Mouse (Mus musculus) adrenal gland, postnatal 36 days (tissue): Measurements from ENCODE around the gene Ssh2. TPM values are rescaled to one million over a fixed set of nuclear protein-coding genes. Genes with fewer than 3 reads are reported as not detected.
A peak's percentile ranks its signal among the peaks of the same experiment; 100 is the strongest.
"Not testable (repeated sequence)": the region's sequence is repeated elsewhere in the genome, so short reads cannot be mapped to it uniquely, and the experiment has no call there.

Experiments used
- DNase-seq, 2 experiments: peaks; one replicate each; pipeline ENCODE4 v3.0.0; 2021; ENCODE audit warnings: mixed read lengths in 1 of 2
- total RNA-seq, 2 experiments: library from RNA; stranded (reverse); gene quantifications; 2 replicates each; pipeline ENCODE4 v1.2.3; 2021

The Ssh2 gene
- total RNA-seq, 2 experiments from 2014 or later = 16.8 to 27.1 TPM

DNA sequence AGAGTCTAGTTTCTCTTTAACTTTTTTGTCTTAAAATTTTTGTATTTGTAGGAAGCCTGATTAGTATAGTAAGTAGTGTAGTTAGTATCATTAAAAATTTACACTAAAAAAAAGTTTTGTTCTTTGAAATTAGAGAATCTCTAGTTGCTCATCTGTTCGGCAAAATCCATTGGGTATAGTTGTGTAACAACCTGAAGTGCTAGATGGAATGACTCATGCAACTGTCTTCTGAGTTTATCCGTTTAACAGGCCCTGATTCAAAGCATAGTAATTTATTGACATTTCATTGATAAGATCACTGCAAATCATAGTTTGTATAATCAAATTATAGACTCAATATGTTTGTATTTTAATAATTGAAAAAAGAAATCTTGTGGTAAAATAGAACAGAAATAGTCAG lies 14.7 kb downstream of the Ssh2 start:
- DNase-seq = no peak

- no peak for DNase-seq
Observed at GRCm38 (mm10) chr11:77231514-77231913, 15.4 kb downstream of the Ssh2 start.

DNA sequence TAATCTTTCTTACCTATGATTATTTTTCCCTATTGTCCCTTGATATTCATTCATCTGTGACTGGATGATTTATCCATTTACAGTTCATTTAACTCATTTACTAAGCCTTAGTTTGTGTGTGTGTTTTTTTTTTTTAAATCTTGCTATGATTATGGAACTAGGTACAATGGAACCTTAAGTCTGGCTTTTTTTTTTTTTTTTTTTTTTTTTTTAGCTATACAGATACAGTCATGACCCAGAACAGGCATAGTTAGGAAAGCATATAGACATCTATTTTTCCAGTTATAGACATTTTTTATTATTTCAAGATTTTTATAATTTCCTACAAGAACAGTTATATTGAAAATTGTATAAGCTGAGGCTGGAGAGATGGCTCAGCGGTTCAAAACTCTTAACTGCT lies 19.2 kb downstream of the Ssh2 start:
- no peak for DNase-seq

DNA sequence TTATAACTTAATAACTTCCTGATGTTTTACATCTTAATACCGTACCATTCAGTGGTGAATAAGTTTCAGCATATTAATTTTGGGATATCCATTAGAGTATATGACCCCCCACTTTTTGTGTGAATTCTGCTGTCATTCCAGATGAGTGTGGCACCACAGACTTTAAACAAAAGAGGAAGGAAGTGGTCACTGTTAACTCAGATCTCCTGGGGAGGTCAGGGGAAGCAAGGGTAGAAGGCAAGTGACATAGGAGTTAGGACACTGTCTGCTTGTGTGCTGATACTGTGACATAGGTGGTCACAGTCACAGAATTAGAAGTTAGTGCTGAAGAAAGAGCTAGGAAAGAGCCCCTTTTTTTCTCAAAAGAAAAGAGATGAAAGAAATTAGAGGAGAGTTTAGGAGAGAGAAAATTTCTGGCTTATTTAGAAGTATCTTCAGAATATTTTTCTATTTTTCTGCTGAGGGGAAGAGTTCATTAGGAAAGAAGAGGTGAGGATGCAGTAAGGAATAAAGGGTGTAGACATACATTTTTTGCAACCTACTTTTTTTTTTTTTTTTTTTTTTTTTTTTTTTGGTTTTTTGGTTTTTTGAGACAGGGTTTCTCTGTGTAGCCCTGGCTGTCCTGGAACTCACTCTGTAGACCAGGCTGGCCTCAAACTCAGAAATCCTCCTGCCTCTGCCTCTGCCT lies 23.7 kb downstream of the Ssh2 start:
- DNase-seq = no peak

DNA sequence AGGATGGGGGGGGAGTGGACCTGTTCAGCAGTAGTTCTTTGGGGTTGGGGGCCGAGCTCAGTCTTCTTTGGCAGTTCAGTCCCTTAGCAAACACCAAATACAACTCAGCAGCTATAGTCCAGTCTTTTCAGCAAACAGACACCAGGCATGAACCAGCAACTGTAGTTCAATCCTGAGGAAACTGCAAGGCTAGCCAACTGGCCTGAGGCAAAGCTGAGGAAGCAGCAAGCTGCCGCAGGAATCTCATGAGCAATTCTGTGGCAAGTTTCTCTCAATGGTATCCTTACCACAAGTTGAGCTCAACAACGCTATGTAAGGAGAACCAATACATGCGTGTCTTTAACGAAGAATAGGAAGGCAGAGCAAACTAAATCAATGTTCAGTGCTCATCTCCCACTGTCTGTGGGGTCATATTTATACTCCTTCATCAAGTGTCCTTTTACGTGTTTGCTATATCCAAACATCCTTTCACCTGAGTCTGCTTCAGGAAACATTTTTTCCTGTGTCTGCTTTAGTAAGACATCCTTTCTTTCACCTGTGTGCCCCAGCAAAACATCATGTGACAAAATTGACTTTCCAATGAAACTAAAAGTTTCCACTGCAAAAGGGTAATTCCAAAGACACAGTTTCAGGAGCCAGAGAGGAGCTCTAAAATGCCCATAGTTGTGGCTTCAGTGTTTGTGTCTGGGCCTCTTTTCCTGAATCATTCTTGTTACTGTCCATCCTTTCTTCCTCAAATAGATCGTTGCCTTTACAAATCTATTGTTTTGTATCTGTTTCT lies 24.6 kb downstream of the Ssh2 start:
- no peak for DNase-seq

- no peak for DNase-seq
Observed at GRCm38 (mm10) chr11:77242912-77243311, 26.8 kb downstream of the Ssh2 start.

GRCm38 (mm10) chr11:77252826-77253225 lies 36.7 kb downstream of the Ssh2 start:
- no peak for DNase-seq

DNA sequence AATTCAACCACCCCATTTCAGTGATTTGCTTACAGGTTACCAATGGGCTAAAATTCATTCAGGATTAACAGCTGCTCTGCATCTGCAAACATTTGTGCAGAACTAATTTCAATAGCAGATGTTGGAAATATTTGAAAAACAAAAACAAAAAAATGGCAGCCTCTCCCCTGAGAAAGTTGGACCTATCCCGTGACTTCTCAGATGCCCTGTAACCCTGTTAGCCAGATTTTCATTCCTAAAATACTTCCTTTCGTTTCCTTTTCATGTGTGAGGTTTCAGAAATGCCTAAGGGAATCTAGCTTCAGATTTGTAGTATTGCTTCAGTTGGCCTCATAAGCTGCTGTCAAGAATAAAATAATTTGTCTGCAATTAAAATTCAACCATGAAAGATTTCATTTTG lies 43.4 kb downstream of the Ssh2 start:
- DNase-seq = no peak

DNA sequence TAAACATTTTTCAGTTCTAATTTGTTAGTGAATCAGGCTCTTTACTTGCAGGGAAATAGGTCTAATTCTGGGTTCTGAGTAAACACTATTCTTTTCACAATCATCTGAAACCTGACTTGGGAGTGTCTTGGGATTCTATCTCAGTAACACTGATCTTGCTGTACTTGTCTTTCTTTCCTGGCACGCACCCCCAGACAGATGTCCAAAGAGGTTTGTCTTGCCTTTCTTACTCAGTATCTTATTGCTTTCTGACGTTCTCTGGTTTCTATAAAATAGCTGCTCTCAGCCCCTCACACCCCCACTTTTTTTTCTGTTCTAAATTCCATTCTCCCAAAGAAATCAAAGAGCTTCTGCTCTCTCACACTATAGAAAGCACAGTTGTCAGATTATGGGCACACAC lies 51.3 kb downstream of the Ssh2 start:
- DNase-seq = no peak

GRCm38 (mm10) chr11:77276000-77276399 lies 59.9 kb downstream of the Ssh2 start:
- no peak for DNase-seq

- DNase-seq = not testable (repeated sequence)
Observed at GRCm38 (mm10) chr11:77278538-77278937, 62.5 kb downstream of the Ssh2 start.

GRCm38 (mm10) chr11:77280219-77280618 lies 64.1 kb downstream of the Ssh2 start:
- DNase-seq = no peak

DNA sequence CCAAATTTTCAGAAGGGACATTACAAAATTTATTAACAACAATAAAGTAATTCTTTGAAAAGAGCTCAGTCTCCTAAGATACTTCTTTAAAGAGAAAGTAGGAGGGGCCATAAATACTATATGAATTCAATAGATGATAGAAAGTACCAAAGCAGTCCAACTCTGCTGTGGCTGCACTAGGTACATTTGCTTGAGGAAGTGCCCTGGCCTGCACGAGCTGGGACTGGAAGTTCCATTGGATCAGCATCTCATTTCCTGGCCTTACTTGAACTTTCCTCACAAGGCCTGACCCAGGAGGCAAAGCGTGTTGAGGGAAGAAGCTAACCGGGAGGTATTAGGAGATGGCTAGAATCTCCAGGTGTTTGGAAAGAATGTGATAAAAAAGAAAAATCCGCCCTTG lies 75.4 kb downstream of the Ssh2 start:
- DNase-seq = no peak

- not testable (repeated sequence) for DNase-seq
Observed at GRCm38 (mm10) chr11:77293673-77294072, 77.6 kb downstream of the Ssh2 start.

DNA sequence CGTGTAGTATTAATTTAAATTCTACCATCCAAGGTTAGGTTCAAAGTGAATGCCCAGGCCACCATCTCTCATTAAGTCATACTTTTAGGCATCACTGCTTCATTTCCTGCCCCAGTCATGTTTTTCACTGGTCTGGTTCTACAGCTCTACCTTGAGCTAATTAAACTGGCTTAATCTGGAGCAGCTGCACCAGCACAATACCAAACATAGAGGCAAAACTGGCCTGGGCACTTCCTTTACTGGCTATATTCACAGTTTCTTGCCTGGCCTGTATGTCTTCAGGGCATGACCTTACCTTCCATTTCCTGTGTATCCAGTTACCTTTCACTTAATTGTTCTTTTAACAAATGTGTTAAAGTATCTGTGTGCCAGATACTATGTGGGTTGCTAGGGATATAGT lies 81.2 kb downstream of the Ssh2 start:
- no peak for DNase-seq

DNA sequence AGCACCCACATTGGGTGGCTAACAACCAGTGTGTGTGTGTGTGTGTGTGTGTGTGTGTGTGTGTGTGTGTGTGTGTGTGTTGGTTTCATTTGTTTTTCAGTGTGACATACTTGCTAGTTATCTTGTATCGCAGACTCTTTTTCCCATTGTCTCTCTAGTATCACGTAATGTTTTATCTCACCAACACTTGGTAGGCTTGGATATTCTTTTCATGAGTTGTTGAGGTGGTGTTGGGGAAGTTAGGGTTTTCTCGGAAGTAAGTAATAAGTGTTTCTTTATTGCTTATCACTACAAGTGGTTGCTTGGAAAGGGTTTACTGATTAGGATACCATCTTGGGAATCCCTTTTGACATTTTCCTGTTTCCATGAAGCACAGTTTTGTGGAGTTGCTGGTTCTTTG lies 91.1 kb downstream of the Ssh2 start:
- DNase-seq = no peak

DNA sequence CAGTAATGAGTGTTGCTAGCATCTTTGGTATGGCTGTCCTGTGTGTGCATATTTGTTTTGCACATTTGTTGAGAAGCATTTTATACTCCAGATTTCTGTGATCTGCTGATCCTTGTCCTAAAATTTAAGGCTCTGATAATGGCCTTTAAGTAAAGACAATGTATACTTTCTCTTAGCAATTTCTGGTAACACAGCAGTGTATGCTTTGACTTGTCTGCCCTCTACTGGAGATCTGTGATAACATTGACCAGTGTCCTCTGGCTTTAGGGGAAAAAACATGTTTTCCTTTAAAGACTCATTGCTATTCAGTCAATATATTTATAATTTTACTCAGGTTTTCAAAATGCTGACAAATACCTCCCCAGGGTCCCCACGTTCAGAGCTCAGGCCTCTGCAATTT lies 92.4 kb downstream of the Ssh2 start:
- peak in 1 of 2 experiments; percentile 50 for DNase-seq

DNA sequence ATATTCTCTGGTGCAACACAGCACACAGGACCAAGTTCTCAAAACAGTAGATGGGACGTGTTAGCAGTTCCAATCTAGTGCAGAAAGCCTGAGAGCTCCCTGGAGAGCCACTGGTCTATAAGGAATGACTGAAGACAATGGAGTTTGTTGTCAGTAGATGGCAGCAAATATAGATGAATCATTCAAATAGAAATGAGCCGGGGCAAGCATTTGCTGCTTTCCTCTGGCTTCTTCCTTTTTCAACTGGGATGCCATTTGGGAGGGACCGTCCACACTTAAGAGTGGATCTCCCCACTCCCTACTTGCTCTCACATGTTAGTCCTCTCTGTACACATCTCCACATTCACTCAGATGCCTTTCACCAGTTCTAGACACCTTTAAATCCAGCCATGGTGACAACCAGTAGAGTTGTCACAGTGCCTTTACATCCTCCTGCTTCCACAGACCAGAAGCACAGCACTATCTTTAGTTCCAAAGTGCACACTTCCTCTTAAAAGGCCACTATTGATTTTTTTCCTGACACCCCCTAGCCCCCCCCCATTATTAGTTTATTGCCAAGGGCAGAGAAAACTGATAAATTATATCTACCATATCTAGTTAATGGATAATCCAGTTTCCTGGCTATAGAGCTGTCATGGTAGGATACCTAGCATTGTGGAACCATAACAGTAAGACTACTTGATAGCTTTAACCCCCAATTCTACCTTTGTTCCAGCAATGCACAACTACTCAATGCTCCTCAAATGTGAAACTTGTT lies 101.8 kb downstream of the Ssh2 start:
- DNase-seq = peak in 1 of 2 experiments; percentile 30

DNA sequence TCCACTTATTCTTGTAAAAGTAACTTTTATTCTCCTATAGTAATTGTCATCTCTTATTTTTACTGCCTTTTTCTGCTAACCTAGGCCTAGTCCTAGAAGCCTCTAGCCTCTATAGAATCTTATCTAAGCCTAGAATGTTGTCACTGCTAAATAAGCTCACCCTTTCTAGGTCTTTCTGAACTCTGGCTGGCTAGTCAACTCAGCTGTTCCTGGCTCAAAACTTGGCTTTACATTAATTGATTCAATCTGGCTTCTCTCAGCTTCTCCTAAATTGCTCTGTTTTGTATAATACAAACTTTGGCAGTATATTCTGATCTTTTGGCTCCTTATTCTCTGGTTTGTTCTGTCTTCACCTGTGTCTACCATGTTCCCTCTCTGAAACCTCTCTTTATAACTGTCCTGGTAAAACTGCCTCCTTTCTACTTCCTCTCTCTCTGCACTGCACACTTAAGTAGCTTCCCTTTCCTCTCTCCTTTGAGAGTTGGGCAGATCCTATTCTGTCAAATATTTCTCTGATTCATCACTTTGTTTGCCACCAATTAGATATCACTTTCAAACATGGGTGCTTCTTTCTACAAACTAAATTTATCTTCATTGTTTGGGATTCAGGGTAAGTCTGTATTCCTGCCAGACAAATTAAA lies 102.5 kb downstream of the Ssh2 start:
- no peak for DNase-seq

DNA sequence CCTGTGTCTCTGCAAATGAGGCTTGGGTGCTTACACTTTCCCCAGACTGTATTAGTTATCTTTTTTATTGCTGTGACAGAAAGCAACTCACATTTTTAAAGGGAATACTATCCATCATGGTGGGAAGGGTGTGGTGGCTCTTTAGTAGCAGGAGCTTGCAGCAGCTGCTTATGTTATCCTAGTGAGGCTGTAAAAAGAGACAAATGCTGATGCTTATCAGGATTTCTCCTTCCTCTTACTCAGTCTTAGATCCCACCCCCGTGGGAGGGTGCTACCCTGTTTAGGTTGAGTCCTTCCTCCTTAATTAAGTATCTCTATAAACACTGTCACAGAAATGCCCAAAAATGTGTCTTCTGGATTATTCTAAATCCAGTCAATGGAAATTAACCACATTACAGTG lies 105.1 kb downstream of the Ssh2 start:
- DNase-seq = no peak

DNA sequence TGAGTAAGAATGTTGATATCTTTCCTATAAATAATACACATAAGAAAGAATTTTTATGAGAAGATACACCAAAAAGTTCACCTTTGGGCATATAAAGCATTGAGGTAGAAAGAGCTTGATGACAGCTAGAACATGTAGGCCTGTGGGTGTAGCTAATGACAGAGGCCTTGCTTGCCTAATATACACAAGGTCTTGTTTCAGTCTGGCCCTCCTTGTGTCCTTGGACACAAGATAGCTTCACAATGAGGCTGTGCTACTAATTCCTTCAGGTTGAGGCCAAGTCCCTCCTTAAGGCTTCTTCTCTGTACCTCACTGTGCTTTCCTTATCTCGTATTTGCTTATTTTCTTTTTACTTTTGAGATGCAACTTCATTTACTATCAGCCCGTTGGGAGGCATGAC lies 114.4 kb downstream of the Ssh2 start:
- peak in 1 of 2 experiments; percentile 5 for DNase-seq

DNA sequence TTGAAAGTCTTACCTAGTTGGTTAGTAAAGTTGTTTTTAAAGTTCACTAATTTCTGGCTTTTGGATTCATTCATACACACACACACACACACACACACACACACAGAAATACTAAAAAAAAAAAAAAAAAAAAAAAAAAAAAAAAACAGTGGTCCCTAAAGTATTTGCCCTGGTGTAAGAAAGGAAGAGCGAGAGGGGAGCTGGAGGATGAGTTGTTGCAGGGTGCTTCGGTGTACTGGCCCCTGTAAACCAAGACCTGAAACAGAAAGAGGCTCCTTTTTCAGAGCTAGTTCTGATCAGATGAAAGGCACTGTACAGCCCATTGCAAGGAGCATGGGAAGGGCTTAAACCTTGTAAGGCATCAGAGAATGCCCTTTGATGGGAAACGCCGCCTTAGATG lies 131.2 kb downstream of the Ssh2 start:
- DNase-seq = no peak
